Mouse (Mus musculus) erythroid progenitor cell, adult 5-6 weeks (primary cell): Measurements from ENCODE around the gene Adam1b. TPM values are rescaled to one million over a fixed set of nuclear protein-coding genes. Genes with fewer than 3 reads are reported as not detected.
"Not testable (repeated sequence)": the region's sequence is repeated elsewhere in the genome, so short reads cannot be mapped to it uniquely, and the experiment has no call there.

Source experiments
- ATAC-seq: replicated peaks from 2 replicates; pipeline ENCODE4 v1.8.0; 2016; ENCODE audit warnings: moderate number of reproducible peaks, mild to moderate bottlenecking, moderate TSS enrichment, inconsistent platforms; ENCODE audit not compliant: poor library complexity, low FRiP score, severe bottlenecking
- total RNA-seq, 2 experiments: library from RNA; stranded (forward) in 1 of 2; stranded (reverse) in 1 of 2; fragments of 150-400 nt in 1 of 2; fragments of 186-747, 209-891 nt in 1 of 2; gene quantifications; 2 replicates each; pipeline versions ENCODE4 v1.2.3 to v1.2.4; 2015 to 2017; ENCODE audit warnings: low replicate concordance in 2 of 2

Adam1b gene
- total RNA-seq, 2 experiments from 2014 or later: not detected

GRCm38 (mm10) chr5:121506846-121507245, 3.6 kb upstream of the Adam1b start:
- no peak for ATAC-seq

- not testable (repeated sequence) for ATAC-seq
Measured at GRCm38 (mm10) chr5:121501424-121501996, 1.7 kb downstream of the Adam1b start.

GRCm38 (mm10) chr5:121500719-121501118, 2.5 kb downstream of the Adam1b start:
- 0 out of 2 replicates have a peak, but pooled peaks have one; percentile 35 for ATAC-seq

- ATAC-seq: no peak
Measured at GRCm38 (mm10) chr5:121493305-121493704, 9.9 kb downstream of the Adam1b start.

- ATAC-seq: no peak
Measured at GRCm38 (mm10) chr5:121484801-121485200, 18.4 kb downstream of the Adam1b start.

- peak; percentile 73 for ATAC-seq
Measured at GRCm38 (mm10) chr5:121477680-121478079, 25.6 kb downstream of the Adam1b start.

GRCm38 (mm10) chr5:121476040-121476439, 27.2 kb downstream of the Adam1b start:
- peak; percentile 74 for ATAC-seq

DNA sequence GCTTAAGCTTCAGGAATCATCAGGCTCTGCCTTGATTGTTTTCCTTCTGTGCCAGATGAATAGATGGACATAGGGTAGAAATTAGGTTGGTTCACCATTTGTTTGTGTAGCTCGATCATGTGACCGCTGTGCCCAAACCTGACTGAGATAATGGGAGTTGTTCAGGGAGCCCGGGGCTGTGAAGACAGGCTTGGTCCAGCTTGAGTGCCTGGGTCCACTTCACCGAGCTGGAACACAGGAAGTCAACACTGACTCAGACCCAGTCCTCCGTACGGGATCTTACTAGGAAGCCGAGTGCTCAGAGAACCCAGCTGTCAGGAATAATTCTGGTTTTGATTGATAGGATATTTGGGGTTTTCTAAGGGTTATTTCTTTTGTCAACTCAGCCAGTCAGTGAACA, 28.6 kb downstream of the Adam1b start:
- no peak for ATAC-seq

DNA sequence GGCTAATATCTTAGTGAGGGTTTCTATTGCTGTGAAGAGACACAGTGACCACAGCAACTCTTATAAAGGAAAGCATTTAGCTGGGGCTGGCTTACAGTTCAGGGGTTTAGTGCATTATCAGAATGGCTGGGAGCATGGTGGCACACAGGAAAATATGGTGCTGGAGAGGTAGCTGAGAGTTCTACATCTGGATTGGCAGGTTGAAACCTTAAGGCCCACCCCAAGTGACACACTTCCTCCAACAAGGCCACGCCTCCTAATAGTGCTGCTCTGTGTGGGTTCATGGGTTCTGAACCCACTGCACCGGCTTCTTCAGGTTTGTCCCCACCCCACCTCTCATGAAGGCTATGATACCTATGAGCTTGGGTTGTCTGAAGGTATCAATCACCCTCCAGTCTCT, 30.8 kb downstream of the Adam1b start:
- ATAC-seq: no peak

DNA sequence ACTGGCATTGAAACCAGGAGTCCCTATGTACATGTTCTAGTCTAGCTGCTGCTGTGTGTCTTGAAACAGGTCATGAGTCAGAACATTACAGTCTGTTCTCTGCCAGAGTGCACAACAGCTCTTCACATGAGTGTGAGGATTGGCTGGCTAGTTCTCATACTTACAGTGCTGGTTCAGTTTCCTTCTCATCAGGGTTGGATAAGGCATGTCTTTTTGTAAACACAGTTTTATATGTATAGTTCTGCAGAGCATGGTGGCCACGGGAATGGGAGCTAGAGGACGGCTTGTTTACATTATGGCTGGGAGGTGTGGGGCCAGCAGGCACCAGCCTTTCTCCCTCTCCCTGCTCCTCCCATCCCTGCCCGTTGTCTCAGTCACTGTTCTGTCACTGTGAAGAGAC, 33.7 kb downstream of the Adam1b start:
- ATAC-seq: no peak

GRCm38 (mm10) chr5:121463601-121464250, 39.5 kb downstream of the Adam1b start:
- ATAC-seq: no peak

- ATAC-seq: peak; percentile 67; the same call in 1 of the 2 replicates
Measured at GRCm38 (mm10) chr5:121462967-121463366, 40.3 kb downstream of the Adam1b start.

DNA sequence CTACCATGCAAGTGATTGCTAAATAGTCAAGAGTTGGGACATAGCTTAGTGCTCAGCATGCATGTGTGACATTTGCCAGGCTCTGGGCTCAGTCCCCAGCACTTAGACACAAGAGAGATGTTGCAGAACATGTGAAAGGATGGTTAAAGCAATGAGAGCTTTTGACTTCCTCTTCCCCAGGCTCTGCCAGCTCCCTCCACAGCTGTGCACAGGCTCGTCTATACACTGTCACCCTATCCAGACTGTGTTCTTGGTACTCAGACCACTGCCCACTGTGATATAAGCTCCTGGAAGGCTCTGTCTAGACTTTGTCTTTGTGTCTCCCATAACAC, 41.1 kb downstream of the Adam1b start:
- ATAC-seq: no peak

DNA sequence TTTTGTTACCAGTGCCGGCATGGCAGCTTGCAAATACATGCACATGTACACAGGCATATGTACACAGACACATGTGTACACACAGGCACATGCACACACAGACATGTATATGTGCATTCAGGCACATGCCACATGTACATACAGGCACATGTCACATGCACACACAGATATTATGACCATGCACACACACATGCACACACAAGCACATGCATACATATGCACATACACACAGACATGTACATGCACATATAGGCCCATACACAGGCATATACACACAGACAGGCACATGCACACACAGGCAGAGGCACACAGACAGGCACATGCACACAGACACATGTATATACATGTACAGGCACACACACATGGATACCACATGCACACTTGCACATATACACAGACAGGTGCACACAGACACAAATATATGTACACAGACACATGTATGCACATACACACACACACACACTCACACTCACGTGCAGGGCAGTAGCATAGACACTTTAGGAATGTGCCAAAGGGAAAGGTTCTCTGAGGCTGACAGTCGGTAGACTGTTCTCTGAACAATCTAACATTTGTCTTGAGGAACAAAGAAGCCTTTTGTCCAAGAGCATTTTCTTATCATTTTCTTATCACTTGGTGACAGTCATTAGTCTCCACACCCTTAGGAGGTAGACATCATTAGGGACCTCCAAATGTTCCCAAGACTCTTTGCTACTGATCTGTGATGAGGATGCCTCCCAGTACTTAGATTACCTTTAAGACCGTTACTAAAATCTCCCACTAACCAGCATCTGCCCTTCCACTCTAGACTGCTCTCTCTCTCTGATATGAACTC, 41.7 kb downstream of the Adam1b start:
- 0 out of 2 replicates have a peak, but pooled peaks have one; percentile 27 for ATAC-seq

DNA sequence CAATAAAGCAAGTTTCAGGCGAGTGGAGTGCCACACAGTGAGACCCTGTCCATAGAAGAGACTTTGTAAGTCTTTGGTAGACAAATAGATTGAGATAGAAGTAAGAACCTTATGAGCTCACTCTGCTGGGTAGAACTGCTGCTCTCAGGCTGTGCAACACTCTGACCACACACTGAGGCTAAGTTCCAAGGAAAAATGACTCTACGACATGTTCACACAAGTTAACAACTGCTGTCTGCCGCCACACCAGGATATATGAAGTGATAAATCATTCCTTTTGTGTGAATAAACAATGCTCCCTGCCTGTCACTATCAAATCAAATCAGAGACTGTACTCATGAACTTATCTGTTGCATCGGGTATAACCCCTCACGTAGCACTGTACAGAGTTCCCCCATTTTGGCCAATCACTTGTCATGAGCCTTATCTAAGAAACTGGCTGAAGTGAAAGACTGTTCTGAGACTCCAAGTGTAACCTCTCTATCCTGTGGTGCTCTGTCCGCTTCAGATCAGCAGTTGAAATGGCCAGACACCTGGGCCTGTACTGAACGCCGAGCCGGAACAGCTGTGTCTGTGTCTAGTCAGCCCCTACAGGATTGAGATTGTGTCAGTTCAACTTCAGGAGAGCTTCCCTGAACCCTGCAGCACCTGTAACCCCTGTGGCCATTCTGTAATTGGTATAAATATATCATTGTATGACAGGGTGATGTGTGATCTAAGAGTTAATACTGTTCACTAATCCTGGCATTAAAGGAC, 47.5 kb downstream of the Adam1b start:
- ATAC-seq: no peak

DNA sequence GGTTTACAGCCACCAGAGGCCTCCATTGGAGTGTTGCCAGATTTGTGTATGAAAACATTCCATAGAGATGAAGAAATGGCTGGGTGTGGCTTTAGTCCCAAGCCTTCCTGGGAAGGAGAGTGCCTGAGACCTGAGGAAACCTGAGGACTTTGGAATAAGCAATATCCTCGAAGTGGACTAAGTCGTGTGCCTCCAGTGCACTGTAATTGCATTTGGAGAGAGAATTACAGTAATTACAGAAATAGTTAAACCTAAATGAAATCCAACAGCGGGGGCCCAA, 48.8 kb downstream of the Adam1b start:
- no peak for ATAC-seq

DNA sequence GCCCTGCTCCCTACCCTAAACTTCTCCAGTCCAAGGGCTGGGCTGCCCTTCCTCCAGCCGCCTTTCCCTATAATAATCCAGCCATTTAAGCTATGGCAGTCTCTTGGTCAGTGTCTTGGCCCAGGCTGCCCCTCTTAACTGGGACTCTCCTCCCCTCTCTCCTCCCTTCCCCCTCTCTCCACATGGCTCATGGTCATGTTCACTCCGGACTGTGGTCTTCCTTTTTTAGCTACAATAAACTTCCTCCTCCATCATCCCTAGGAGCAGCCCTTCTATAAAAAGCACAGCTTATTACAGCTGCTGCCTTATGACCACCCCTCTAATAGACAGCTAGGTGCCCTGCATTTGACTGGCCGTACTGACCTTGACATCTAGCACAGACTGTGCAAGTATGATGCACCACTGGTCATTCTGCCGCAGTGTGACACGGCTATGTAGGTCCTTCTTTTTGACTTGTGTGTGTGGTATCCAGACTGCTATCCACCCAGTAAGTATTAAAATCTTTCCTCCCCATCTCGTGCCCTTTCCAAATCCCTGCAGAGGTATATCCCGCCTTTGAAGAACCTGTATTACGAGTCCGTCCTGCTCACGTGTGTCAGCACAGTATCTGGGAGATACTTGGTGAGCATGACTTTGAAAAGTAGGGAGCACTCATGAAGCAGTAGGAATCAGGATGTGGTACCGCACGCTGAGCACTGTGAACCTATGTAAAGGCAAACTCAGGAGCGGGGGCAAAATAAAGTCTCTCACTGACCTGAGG, 49.3 kb downstream of the Adam1b start:
- ATAC-seq: no peak

DNA sequence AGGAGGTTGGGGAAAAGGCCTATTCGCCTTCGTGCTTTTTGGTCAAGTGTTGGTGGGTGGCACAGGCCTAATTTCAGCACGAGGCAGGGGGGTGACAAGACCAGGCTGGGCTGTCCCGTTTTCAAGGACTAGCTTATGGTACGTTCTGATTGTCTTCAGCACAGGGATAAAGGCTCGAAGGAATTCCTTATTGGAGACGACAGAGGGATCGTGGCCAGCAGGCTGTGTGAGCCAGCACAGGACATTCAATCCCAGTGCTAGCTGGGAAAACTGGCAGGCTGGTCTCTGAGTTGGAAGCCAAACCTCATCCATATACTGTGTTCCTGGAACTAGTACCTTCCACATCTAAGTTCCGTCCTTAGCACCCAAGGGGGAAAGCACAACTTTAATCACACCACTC, 50.3 kb downstream of the Adam1b start:
- ATAC-seq: peak; percentile 1; the same call in 1 of the 2 replicates

GRCm38 (mm10) chr5:121452026-121452869, 51.0 kb downstream of the Adam1b start, which contains the start of gene Erp29:
Erp29 (minus strand) TSS chr5:121452506.
- ATAC-seq: peak; percentile 91
